Comparison of ENCODE assay signal across 33 mouse cellular contexts in the genomic region with DNA sequence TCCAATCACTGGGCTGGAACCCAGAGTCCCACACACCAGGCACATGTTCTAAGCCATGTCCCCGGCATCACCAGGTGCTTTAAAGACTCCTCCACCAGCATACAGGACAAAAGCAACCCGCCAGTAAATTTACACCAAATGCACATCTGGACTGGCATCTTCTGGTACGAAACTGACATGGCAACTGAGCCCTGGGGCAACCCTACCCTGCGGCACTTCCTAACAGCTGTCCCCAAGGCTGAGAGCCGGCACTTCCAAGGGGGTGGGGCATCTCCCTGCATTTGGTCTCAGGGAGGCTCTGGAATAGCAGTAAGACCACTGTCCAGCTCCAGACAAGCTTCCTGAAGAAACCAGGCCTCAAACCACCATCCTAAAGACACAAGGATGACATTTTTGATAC. TPM values are rescaled to one million over a fixed set of nuclear protein-coding genes. Genes with fewer than 3 reads are reported as not detected.
"Had no signal": no experiment of that assay in that cellular context is flagged by ENCODE, and none has a peak within 500 bp of the region (broad histone marks: within the 10 kb centered on the region; RNA-seq: fewer than 3 reads in every experiment).

No protein-coding gene starts in this region.

- H3K4me2 ChIP-seq: heart, embryonic 11.5 days; heart, embryonic 12.5 days; heart, embryonic 13.5 days; heart, embryonic 15.5 days; hindbrain, embryonic 12.5 days; hindbrain, embryonic 13.5 days; hindbrain, embryonic 14.5 days; hindbrain, embryonic 15.5 days; intestine, embryonic 15.5 days; kidney, embryonic 15.5 days had no signal

- H3K4me3 ChIP-seq: heart, embryonic 12.5 days; heart, embryonic 13.5 days; heart, embryonic 15.5 days; hindbrain, embryonic 10.5 days; hindbrain, embryonic 12.5 days; hindbrain, embryonic 13.5 days; hindbrain, embryonic 15.5 days; intestine, embryonic 15.5 days; kidney, embryonic 15.5 days; layer of hippocampus, adult 2 months; left cerebral cortex, adult 2 months had no signal

- H3K4me1 ChIP-seq: hindbrain, embryonic 12.5 days had no signal

- DNase-seq: heart, postnatal 10 days; heart, postnatal 14 days; heart, postnatal 36 days; heart, postnatal 4 days; kidney, adult 11 months; kidney, adult 18-20 months; kidney, adult 2 months; kidney, adult 8-10 months; kidney, adult 9 months; kidney, postnatal 10 days; kidney, postnatal 14 days; kidney, postnatal 25 days; kidney, postnatal 36 days; kidney, postnatal 4 days; layer of hippocampus, adult 9-11 months; layer of hippocampus, postnatal 36 days had no signal

- H3K27ac ChIP-seq: heart, embryonic 13.5 days; heart, embryonic 15.5 days; hindbrain, embryonic 10.5 days; hindbrain, embryonic 12.5 days; hindbrain, embryonic 13.5 days; hindbrain, embryonic 14.5 days; hindbrain, embryonic 15.5 days; hindbrain, postnatal 0 days; intestine, embryonic 15.5 days; kidney, embryonic 15.5 days; kidney, postnatal 0 days; layer of hippocampus, adult 2 months; left cerebral cortex, adult 2 months had no signal

- H3K36me3 ChIP-seq: heart, embryonic 15.5 days had no signal

- H3K27me3 ChIP-seq: heart, embryonic 12.5 days; heart, embryonic 13.5 days; heart, embryonic 15.5 days; hindbrain, embryonic 12.5 days; hindbrain, embryonic 13.5 days; hindbrain, embryonic 15.5 days; intestine, embryonic 15.5 days; kidney, embryonic 15.5 days had no signal

- H3K9me3 ChIP-seq: heart, embryonic 12.5 days; heart, embryonic 13.5 days; heart, embryonic 15.5 days; hindbrain, embryonic 10.5 days; hindbrain, embryonic 12.5 days; hindbrain, embryonic 13.5 days; hindbrain, embryonic 15.5 days; intestine, embryonic 15.5 days; kidney, embryonic 15.5 days had no signal

- H3K9ac ChIP-seq: heart, embryonic 12.5 days; heart, embryonic 13.5 days; heart, embryonic 15.5 days; hindbrain, embryonic 12.5 days; hindbrain, embryonic 13.5 days; hindbrain, embryonic 14.5 days; hindbrain, embryonic 15.5 days; intestine, embryonic 15.5 days; kidney, embryonic 15.5 days had no signal

RNA-seq across cellular contexts. Expression of gene Adamts7, which starts 40.4 kb away (rescaled TPM):
- total RNA-seq: hematopoietic stem cell, adult 5-6 weeks had no signal
- polyA plus RNA-seq: inflammation-experienced regulatory T-cells, adult 6 months had no signal
